Mouse (Mus musculus) olfactory bulb, adult 2 months (tissue): ENCODE results near the gene Ccdc71l. TPM values are rescaled to one million over a fixed set of nuclear protein-coding genes. Genes with fewer than 3 reads are reported as not detected.
A peak's percentile ranks its signal among the peaks of the same experiment; 100 is the strongest.

Experiments used
- H3K27ac ChIP-seq: fragments of 200-500 bp; 2 replicates; pipeline ENCODE4 v1.5.1; 2012; ENCODE audit warnings: low read depth, low read length; ENCODE audit not compliant: insufficient read depth
- H3K4me1 ChIP-seq: fragments of 200-500 bp; 2 replicates; pipeline ENCODE4 v1.6.1; 2012; ENCODE audit warnings: low read length; ENCODE audit not compliant: control insufficient read depth, insufficient read depth
- H3K4me3 ChIP-seq: fragments of 200-500 bp; 2 replicates; pipeline ENCODE4 v1.5.1; 2012; ENCODE audit warnings: mild to moderate bottlenecking, low read depth, low read length, moderate library complexity; ENCODE audit not compliant: insufficient read depth
- CTCF ChIP-seq: fragments of 200-500 bp; IDR thresholded peaks from 2 replicates; pipeline ENCODE4 v1.5.1; 2012; ENCODE audit warnings: low read depth, mild to moderate bottlenecking, low read length, moderate library complexity; ENCODE audit not compliant: insufficient read depth
- POLR2A ChIP-seq: fragments of 200-500 bp; IDR thresholded peaks from 2 replicates; pipeline ENCODE4 v1.6.1; 2012; ENCODE audit warnings: mild to moderate bottlenecking, low read depth, low read length, moderate library complexity; ENCODE audit not compliant: insufficient read depth
- whole genome bisulfite sequencing: fragments of 180-500 bp; shearing (Covaris S2); methylation state at CpG from one replicate; pipeline ENCODE4 v1.1.7; 2018; 5-methylcytosine and 5-hydroxymethylcytosine counted together
- polyA plus RNA-seq: library from polyadenylated mRNA; stranded (reverse); fragments of >200 nt; gene quantifications from 2 replicates; pipeline ENCODE4 v1.2.4, GENCODE M21; 2012; ENCODE audit warnings: low replicate concordance; ENCODE audit not compliant: missing spikeins, insufficient read depth, insufficient read length

The Ccdc71l gene
- not detected in 2 replicates for polyA plus RNA-seq

- Histone ChIP-seq H3K4me1 (no peaks in the 10 kb centered on the region), H3K27ac (peak within 1 kb of the TSS; percentile 56), H3K4me3 (peak within 1 kb of the TSS; percentile 83)
- TF ChIP-seq POLR2A (peak; percentile 57; the same call in 1 of the 2 replicates), CTCF (no peak)
- under 1% methylated on average over 75 of the region's 78 CpGs for WGBS
Observed at GRCm38 (mm10) chr12:32378528-32379295, at the start of gene Ccdc71l. Gene Ccdc71l, plus strand, starts transcription at chr12:32378704.

GRCm38 (mm10) chr12:32339078-32339477, 39.4 kb upstream of the Ccdc71l start:
- H3K27ac ChIP-seq: no peak overlapping the region
- TF ChIP-seq POLR2A (no peak), CTCF (no peak)
- 23% methylated on average over 1 of the region's 1 CpGs for WGBS
- no peaks in the 10 kb centered on the region for H3K4me1 ChIP-seq
- no peak overlapping the region for H3K4me3 ChIP-seq

GRCm38 (mm10) chr12:32343487-32343886, 35.0 kb upstream of the Ccdc71l start:
- 97% methylated on average over 1 of the region's 1 CpGs for WGBS
- Histone ChIP-seq H3K4me1 (no peaks in the 10 kb centered on the region), H3K4me3 (no peak overlapping the region), H3K27ac (no peak overlapping the region)
- TF ChIP-seq POLR2A (no peak), CTCF (no peak)

GRCm38 (mm10) chr12:32346121-32346520, 32.4 kb upstream of the Ccdc71l start:
- Histone ChIP-seq H3K4me3 (no peak overlapping the region), H3K27ac (no peak overlapping the region), H3K4me1 (no peaks in the 10 kb centered on the region)
- WGBS: 94% methylated on average over 4 of the region's 4 CpGs
- TF ChIP-seq CTCF (no peak), POLR2A (no peak)

GRCm38 (mm10) chr12:32348493-32348892, 30.0 kb upstream of the Ccdc71l start:
- Histone ChIP-seq H3K27ac (no peak overlapping the region), H3K4me1 (no peaks in the 10 kb centered on the region), H3K4me3 (no peak overlapping the region)
- WGBS: 69% methylated on average over 3 of the region's 3 CpGs
- TF ChIP-seq CTCF (no peak), POLR2A (no peak)

GRCm38 (mm10) chr12:32351874-32352273, 26.6 kb upstream of the Ccdc71l start:
- Histone ChIP-seq H3K4me3 (no peak overlapping the region), H3K4me1 (no peaks in the 10 kb centered on the region), H3K27ac (no peak overlapping the region)
- WGBS: 88% methylated on average over 1 of the region's 1 CpGs
- TF ChIP-seq POLR2A (no peak), CTCF (no peak)

- H3K4me1 ChIP-seq: no peaks in the 10 kb centered on the region
- 1% methylated on average over 67 of the region's 67 CpGs for WGBS
Observed at GRCm38 (mm10) chr12:32379296-32379725, 807 bp downstream of the Ccdc71l start.

GRCm38 (mm10) chr12:32379731-32380130, 1.2 kb downstream of the Ccdc71l start:
- peak overlapping the region; percentile 83 for H3K4me3 ChIP-seq
- no peak overlapping the region for H3K27ac ChIP-seq
- under 1% methylated on average over 28 of the region's 28 CpGs for WGBS
- TF ChIP-seq CTCF (no peak), POLR2A (no peak)
- no peaks in the 10 kb centered on the region for H3K4me1 ChIP-seq

More at GRCm38 (mm10) chr12:32379296-32379725, 807 bp downstream of the Ccdc71l start:
- peak overlapping the region; percentile 83 for H3K4me3 ChIP-seq
- no peak; the same call in 1 of the 2 replicates for TF ChIP-seq POLR2A
- TF ChIP-seq CTCF: peak; percentile 80
- peak overlapping the region; percentile 56 for H3K27ac ChIP-seq

- WGBS: 62% methylated on average over 3 of the region's 3 CpGs
- H3K27ac ChIP-seq: no peak overlapping the region
- no peak overlapping the region for H3K4me3 ChIP-seq
- TF ChIP-seq CTCF: no peak
- TF ChIP-seq POLR2A: no peak
- H3K4me1 ChIP-seq: no peaks in the 10 kb centered on the region
Observed at GRCm38 (mm10) chr12:32380457-32380856, 2.0 kb downstream of the Ccdc71l start.

GRCm38 (mm10) chr12:32381011-32381410, 2.5 kb downstream of the Ccdc71l start:
- Histone ChIP-seq H3K4me3 (no peak overlapping the region), H3K27ac (no peak overlapping the region), H3K4me1 (no peaks in the 10 kb centered on the region)
- 86% methylated on average over 2 of the region's 2 CpGs for WGBS
- TF ChIP-seq CTCF (no peak), POLR2A (no peak)
